Mouse (Mus musculus) liver, embryonic 14.5 days (tissue): ENCODE data around the gene Kctd7.

Source experiments
- CTCF ChIP-seq: IDR thresholded peaks from 2 replicates; pipeline ENCODE4 v1.5.1; 2016; ENCODE audit warnings: antibody characterized with exemption, low read depth, control low read depth
- EP300 ChIP-seq: IDR thresholded peaks from 2 replicates; pipeline ENCODE4 v1.6.1; 2016; ENCODE audit warnings: antibody characterized with exemption, low read depth

DNA sequence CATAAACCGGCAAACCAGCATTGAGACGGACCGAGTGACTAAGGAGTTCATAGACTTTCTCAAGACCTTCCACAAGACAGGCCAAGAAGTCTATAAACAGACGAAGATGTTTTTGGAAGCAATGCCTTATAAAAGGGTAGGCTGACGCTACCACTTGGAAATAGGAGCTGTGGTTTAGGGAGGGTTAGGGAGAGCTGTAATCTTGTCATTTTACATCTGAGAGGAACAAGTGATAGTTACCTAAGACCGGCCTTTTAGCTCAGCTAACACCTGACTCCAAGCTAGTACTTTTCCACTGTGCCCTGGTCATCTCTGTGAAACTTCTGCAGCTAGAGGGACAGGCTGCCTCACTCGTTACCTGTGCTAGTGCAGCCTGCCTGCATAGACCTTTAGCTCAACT is 53.3 kb downstream of the Kctd7 start:
- TF ChIP-seq EP300 (no peak), CTCF (no peak)
